Mouse (Mus musculus) liver, postnatal 0 days (tissue): Measurements from ENCODE around the gene Uvrag. TPM values are rescaled to one million over a fixed set of nuclear protein-coding genes. Genes with fewer than 3 reads are reported as not detected.
A peak's percentile ranks its signal among the peaks of the same experiment; 100 is the strongest.

Source experiments
- ATAC-seq: fragments of 200-750 bp; cut with Nextera tagmentation; 2 replicates; pipeline ENCODE4 v1.8.0; 2017; ENCODE audit warnings: mild to moderate bottlenecking, moderate library complexity
- DNase-seq: peaks from one replicate; pipeline ENCODE4 v3.0.0-alpha.2; 2016
- H3K27ac ChIP-seq: fragments of 300-500 bp; sonication (generic); 2 replicates; pipeline ENCODE4 v1.5.1; 2014; ENCODE audit warnings: antibody characterized with exemption, moderate library complexity, mild to moderate bottlenecking, low read depth
- H3K27me3 ChIP-seq: fragments of 300-500 bp; sonication (generic); 2 replicates; pipeline ENCODE4 v1.6.1; 2014; ENCODE audit warnings: low read length, control low read depth, mixed read lengths; ENCODE audit not compliant: insufficient read depth
- H3K36me3 ChIP-seq: fragments of 300-500 bp; sonication (generic); replicated peaks from 2 replicates; pipeline ENCODE4 v1.6.1; 2014; ENCODE audit warnings: mild to moderate bottlenecking, control low read depth, low read length, moderate library complexity, mixed read lengths; ENCODE audit not compliant: insufficient read depth
- H3K4me1 ChIP-seq: fragments of 300-500 bp; sonication (generic); 2 replicates; pipeline ENCODE4 v1.6.1; 2014; ENCODE audit warnings: antibody characterized with exemption, mild to moderate bottlenecking, control low read depth; ENCODE audit not compliant: insufficient read depth
- H3K4me2 ChIP-seq: fragments of 300-500 bp; sonication (generic); 2 replicates; pipeline ENCODE4 v1.6.1; 2014; ENCODE audit warnings: low read depth, mild to moderate bottlenecking, low read length, moderate library complexity, mixed read lengths
- H3K4me3 ChIP-seq: fragments of 300-500 bp; sonication (generic); 2 replicates; pipeline ENCODE4 v1.5.1; 2014; ENCODE audit warnings: low read depth, low read length
- H3K9ac ChIP-seq: fragments of 300-500 bp; sonication (generic); replicated peaks from 2 replicates; pipeline ENCODE4 v1.6.1; 2014; ENCODE audit warnings: mild to moderate bottlenecking, moderate library complexity
- H3K9me3 ChIP-seq: fragments of 300-500 bp; sonication (generic); 2 replicates; pipeline ENCODE4 v1.6.1; 2016; ENCODE audit warnings: mild to moderate bottlenecking, control low read depth, low read length, mixed read lengths
- CTCF ChIP-seq: sonication (generic); IDR thresholded peaks from 2 replicates; pipeline ENCODE4 v1.5.1; 2016; ENCODE audit warnings: antibody characterized with exemption, low read depth
- EP300 ChIP-seq: IDR thresholded peaks from 2 replicates; pipeline ENCODE4 v1.6.1; 2016; ENCODE audit warnings: antibody characterized with exemption, low read depth, mild to moderate bottlenecking
- WGBS: fragments of 180-500 bp; shearing (Covaris S2); extraction: QIAGEN DNeasy Blood & Tissue Kit; methylation state at CpG from one replicate; pipeline ENCODE4 v1.1.7; 2014; ENCODE audit not compliant: insufficient replicate concordance; 5-methylcytosine and 5-hydroxymethylcytosine counted together
- polyA plus RNA-seq: library from polyadenylated mRNA; unstranded; fragments of >200 nt; fragmentation: Nextera tagmentation; extraction: Ambion mirVana; gene quantifications from 2 replicates; pipeline ENCODE4 v1.2.1, GENCODE M21; 2015

Uvrag gene
- polyA plus RNA-seq, 1 experiment from 2014 or later, result 11.9 TPM

DNA sequence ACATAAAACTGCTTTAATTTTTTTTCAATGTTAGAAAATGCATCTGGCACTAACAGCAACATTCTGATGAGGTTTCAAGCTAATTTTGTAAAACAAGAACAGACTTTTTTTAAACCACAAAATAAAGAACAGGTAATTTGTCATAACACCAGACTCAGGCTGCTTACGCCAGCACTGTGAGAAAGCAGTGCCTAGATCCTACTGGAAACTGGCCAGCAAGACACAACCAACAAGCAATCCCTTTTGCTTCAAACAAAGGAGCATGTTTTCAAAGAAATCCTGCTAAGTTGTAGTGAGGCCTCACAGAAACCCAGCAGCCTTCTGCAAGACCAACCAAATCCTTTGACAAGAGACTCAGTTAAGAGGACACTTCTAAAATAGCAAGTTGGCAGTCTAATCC lies 90.1 kb downstream of the Uvrag start:
- no peaks in the 10 kb centered on the region for H3K4me1 ChIP-seq
- no peak overlapping the region for H3K9ac ChIP-seq
- ATAC-seq (no peak), DNase-seq (no peak)
- TF ChIP-seq CTCF (no peak), EP300 (no peak)
- WGBS, result 73% methylated on average over 1 of the region's 1 CpGs
- no peak overlapping the region for H3K27ac ChIP-seq
- no peak overlapping the region for H3K4me3 ChIP-seq
- no peaks in the 10 kb centered on the region for H3K9me3 ChIP-seq
- no peak overlapping the region for H3K4me2 ChIP-seq
- H3K36me3 ChIP-seq, result peaks cover 11% of the 10 kb centered on the region; the same call in 1 of the 2 replicates
- no peaks in the 10 kb centered on the region for H3K27me3 ChIP-seq

DNA sequence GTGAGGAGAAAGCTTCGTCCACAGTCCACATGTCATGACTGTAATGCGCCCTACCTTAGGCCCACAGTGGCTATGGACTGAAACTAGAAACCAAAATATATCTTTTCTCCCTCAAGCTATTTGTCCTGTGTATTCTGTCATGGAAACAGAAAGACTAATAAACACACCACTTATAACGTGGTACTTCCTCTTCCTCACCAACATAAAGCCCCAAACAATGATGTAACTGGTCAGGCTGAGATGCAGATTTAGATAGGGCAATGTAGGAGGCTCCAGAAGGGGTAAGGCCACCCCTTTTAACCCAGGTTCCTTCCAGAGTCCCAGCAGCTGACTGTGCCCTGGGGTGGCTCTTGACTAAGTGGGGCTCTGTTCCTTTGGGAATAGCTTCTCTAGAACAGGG lies 91.0 kb downstream of the Uvrag start:
- WGBS, result 68% methylated on average over 3 of the region's 3 CpGs
- DNase-seq (no peak), ATAC-seq (peak; percentile 27; the same call in 1 of the 2 replicates)
- Histone ChIP-seq H3K9ac (no peak overlapping the region), H3K4me1 (no peaks in the 10 kb centered on the region), H3K27ac (no peak overlapping the region), H3K4me2 (no peak overlapping the region), H3K4me3 (no peak overlapping the region), H3K27me3 (no peaks in the 10 kb centered on the region), H3K9me3 (no peaks in the 10 kb centered on the region), H3K36me3 (peaks cover 8% of the 10 kb centered on the region; the same call in 1 of the 2 replicates)
- TF ChIP-seq EP300 (no peak), CTCF (no peak)

DNA sequence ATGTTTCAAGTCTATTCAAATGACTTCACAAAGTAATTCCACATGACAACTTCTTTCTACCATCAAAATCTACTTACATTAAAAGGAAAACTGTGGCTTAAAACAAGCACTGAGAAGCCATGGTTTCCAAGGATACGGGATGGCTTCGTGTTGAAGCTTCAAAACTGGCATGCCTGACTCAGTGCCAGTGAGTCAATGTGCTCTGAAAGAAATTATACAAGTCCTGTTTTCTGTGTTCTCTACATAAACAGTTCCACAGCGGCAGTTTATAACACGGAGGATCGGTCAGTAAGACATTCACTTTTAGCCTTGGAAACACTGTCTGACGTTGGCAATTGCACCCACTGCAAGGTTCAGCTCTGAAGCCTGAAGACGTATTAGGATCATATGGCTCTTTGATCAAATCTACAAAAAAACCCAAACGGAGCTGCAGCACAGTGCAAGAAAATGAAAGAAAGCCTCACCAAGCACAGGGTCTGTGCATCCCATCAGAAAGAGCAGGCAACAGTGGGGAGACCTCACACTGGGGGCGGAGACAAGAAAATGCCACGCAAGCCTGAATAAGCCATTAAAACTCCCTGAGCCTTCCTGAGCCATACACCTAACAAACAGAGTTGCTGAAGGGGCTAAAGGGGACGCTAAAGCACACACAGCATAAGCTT lies 94.3 kb downstream of the Uvrag start:
- no peak overlapping the region for H3K4me3 ChIP-seq
- H3K36me3 ChIP-seq, result peaks cover 6% of the 10 kb centered on the region; the same call in 1 of the 2 replicates
- peaks cover 4% of the 10 kb centered on the region; the same call in 1 of the 2 replicates for H3K4me1 ChIP-seq
- H3K9ac ChIP-seq, result no peak overlapping the region
- no peak for TF ChIP-seq CTCF
- TF ChIP-seq EP300, result no peak
- DNase-seq (no peak), ATAC-seq (no peak)
- no peaks in the 10 kb centered on the region for H3K9me3 ChIP-seq
- 76% methylated on average over 11 of the region's 11 CpGs for WGBS
- no peak overlapping the region for H3K27ac ChIP-seq
- H3K4me2 ChIP-seq, result no peak overlapping the region
- no peaks in the 10 kb centered on the region for H3K27me3 ChIP-seq

DNA sequence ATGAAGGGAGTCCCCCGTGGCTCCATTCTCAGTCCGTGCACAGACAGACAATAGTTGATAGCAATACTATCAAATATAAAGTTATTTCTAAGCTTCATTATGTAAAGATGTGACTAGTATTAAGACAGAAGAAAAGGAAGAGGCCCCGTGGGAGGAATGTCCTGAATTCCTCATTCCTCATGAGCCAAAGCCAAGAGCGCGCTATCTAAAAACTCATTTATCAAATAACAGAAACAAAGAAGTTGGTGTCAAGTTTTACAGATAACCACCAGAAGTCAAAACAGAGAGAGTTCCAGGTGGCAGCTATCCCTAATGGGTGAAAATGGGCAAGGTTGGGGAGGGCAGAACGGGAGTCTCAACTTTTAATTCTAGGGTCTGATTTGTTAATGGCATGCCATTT lies 95.4 kb downstream of the Uvrag start:
- H3K4me3 ChIP-seq, result no peak overlapping the region
- peaks cover 4% of the 10 kb centered on the region; the same call in 1 of the 2 replicates for H3K4me1 ChIP-seq
- ATAC-seq (no peak), DNase-seq (no peak)
- no peak overlapping the region for H3K4me2 ChIP-seq
- H3K9me3 ChIP-seq, result no peaks in the 10 kb centered on the region
- H3K27me3 ChIP-seq, result no peaks in the 10 kb centered on the region
- H3K9ac ChIP-seq, result no peak overlapping the region
- H3K27ac ChIP-seq, result no peak overlapping the region
- WGBS, result 78% methylated on average over 6 of the region's 6 CpGs
- H3K36me3 ChIP-seq, result peaks cover 6% of the 10 kb centered on the region; the same call in 1 of the 2 replicates
- TF ChIP-seq CTCF, result no peak
- TF ChIP-seq EP300, result no peak

DNA sequence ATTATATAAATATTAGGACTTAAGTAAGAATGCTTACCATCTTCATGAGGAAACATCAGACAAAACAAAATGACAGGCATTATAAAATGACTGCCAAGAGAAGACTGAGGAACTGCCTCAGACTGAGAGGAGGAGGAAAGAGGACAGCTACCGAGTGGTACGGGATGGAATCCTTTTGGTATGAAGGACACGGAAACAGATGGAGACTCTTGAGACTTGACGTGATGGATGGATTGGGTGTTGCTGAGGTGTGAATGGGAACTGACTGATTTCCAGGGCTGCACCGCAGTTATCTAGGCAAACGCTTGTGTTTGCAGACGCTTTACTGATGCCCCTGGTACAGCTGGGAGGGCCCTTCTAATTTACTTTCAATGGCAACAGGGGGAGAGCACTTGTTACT lies 97.0 kb downstream of the Uvrag start:
- DNase-seq (no peak), ATAC-seq (no peak)
- TF ChIP-seq CTCF (no peak), EP300 (no peak)
- H3K36me3 ChIP-seq, result peaks cover 6% of the 10 kb centered on the region; the same call in 1 of the 2 replicates
- H3K4me1 ChIP-seq, result peaks cover 4% of the 10 kb centered on the region; the same call in 1 of the 2 replicates
- 65% methylated on average over 7 of the region's 7 CpGs for WGBS
- H3K4me3 ChIP-seq, result no peak overlapping the region
- no peak overlapping the region for H3K9ac ChIP-seq
- no peaks in the 10 kb centered on the region for H3K9me3 ChIP-seq
- H3K4me2 ChIP-seq, result no peak overlapping the region
- H3K27me3 ChIP-seq, result no peaks in the 10 kb centered on the region
- no peak overlapping the region for H3K27ac ChIP-seq

DNA sequence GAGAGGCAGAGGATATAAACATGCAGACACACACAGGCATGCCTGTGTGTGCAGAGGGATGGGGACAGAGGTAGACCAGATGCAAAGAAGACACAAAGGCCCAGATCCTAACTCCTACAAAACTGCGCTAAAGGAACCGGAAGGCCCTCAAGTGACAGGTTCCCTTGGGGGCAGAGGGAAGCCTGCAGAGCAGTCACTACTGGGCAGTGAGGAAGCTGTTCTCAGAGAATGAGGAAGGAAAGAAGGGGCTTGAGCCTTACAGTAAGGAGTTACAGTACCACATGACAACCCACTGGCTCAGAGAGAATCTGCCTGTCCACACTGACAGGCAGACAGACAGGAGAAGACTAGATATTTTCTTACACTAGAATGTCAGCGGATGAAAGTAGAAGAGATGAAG lies 97.6 kb downstream of the Uvrag start:
- ATAC-seq, result no peak
- 69% methylated on average over 3 of the region's 3 CpGs for WGBS

More for the DNA sequence above, 97.6 kb downstream of the Uvrag start:
- H3K27ac ChIP-seq, result no peak overlapping the region
- H3K27me3 ChIP-seq, result no peaks in the 10 kb centered on the region
- H3K4me1 ChIP-seq, result peaks cover 4% of the 10 kb centered on the region; the same call in 1 of the 2 replicates
- no peaks in the 10 kb centered on the region for H3K9me3 ChIP-seq
- H3K9ac ChIP-seq, result no peak overlapping the region
- TF ChIP-seq EP300, result no peak
- no peak for TF ChIP-seq CTCF
- 0 out of 2 replicates have a peak, but pooled peaks cover 3% of the 10 kb centered on the region for H3K36me3 ChIP-seq
- no peak overlapping the region for H3K4me3 ChIP-seq
- no peak for DNase-seq
- H3K4me2 ChIP-seq, result no peak overlapping the region
